Mouse (Mus musculus) heart, adult 2 months (tissue): Measurements from ENCODE around the gene Osbpl10.

Source experiments
- CTCF ChIP-seq: fragments of 200-600 bp; IDR thresholded peaks from 2 replicates; pipeline ENCODE4 v1.8.1; 2022; ENCODE audit warnings: antibody characterized with exemption, mild to moderate bottlenecking, moderate library complexity
- POLR2A ChIP-seq: fragments of 200-500 bp; IDR thresholded peaks from 2 replicates; pipeline ENCODE4 v1.6.1; 2011; ENCODE audit warnings: mild to moderate bottlenecking, low read depth, low read length, control low read depth; ENCODE audit not compliant: insufficient read depth

GRCm38 (mm10) chr9:114995716-114996115, 17.3 kb downstream of the Osbpl10 start:
- TF ChIP-seq CTCF = no peak
- no peak for TF ChIP-seq POLR2A
